Mouse (Mus musculus): ENCODE data around the gene Cstad.

Gene Cstad

DNA sequence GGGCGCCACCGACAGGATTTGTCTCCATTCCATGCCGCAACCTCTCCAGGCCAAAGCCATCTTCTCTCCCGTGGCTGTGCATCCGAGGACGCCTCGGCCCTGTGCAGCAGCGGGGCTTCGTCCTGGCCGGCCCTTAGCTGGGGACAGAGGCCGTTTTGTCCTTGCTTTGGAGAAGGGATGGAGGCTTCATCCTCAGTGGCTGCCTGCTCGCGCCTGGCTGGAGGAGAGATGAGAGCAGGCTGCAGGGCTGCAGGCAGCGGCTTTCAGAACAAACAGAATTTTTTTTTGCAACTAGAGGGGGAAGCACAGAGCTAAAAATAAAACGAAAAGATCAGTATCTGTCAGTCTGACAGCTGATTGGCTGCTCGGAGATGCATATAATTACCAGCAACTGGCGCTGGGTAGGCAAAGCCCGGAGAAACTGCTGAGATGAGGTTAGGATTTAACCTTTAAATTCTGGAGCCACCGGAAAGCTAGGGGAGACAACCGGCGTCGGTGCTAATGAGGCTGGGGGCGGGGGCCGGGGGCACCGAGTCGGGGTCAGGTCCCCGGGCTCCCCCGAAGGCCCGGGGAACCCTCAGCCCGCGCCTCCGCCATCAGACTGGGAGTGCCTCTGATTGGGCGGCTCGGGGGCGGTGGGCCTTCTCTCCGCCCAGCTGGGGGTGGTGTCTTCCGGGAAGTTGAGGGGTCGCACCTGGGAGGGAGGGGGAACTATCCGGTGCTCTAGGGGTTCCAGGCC is at the start of gene Cstad:
TSS of gene Cstad (plus strand) at position 400 of the 739 bp plus-strand sequence.
- peak; percentile 87 to 94 for DNase-seq (ENCODE audit: low spot score in 2 of 2)

DNA sequence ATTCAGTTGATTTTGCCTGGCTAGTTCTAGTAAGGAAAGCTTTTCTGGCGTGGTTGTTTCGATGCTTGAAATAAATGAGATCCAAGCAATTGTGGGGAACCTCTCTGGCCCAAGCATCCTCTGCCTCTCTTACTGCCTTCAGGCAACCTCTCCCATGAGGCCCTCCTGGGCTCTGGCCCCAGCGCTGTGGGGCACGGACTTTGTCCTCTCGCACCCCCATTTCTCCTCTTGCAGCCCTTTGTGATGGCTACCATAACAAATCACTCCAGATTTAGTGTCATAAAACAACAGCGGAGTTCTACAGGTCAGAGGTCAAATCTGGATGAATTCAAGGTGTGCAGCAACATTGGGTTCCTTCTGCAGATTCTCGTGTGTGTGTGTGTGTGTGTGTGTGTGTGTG is 49.1 kb upstream of the Cstad start:
- DNase-seq (ENCODE audit: low spot score in 2 of 2) = no peak

DNA sequence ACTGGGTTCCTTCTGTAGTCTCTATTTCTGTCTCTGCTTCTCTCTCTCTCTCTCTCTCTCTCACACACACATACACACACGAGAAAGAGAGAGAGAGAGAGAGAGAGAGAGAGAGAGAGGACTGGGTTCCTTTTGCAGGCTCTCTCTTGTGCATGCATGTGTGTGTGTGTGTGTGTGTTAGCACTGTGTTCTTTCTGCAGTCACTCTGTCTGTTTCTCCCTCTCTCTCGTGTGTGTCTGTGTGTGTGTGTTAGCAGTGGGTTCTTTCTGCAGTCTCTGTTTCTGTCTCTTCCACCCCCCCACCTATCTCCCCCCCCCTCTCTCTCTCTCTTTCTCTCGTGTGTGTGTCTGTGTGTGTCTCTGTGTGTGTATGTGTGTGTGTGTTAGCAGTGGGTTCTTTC is 48.6 kb upstream of the Cstad start:
- DNase-seq (ENCODE audit: low spot score in 2 of 2) = no peak

DNA sequence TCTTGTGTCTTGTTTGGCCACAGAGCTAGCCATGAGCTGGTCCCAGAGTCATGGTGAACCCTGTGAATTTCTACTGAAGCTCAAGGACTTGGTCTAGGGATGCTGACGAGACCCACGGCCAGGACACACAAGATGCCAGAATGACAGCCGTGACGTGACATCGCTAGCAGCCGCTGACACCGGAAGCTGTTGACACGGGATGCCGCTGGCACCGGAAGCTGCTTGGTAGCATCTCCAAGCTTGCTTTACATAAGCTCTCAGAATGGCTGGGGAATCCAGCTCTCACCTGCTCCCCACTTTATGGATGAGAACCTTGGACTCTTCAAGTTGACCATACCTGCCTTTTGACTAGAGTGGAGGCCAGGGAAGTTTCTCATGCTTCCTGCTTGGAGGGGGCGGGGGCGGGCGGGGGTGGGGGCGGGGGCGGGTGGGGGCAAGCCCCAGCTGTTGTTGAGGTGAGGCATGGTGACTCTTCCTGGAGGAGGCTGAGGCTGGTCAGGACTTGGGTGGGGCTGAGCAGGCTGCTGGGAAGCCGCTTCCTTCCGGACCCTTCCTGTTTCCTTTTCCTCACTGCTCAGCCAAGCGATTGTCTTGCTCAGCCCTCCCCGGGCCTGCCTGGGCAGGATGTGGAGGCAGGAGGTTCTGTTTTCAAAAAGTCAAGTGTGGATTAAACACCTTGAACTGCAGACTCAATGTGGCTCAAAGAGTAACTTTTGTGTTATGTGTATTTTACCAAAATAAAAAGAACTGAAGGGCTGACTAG is 47.2 kb upstream of the Cstad start:
- peak; percentile 77 to 86 for DNase-seq (ENCODE audit: low spot score in 2 of 2)

DNA sequence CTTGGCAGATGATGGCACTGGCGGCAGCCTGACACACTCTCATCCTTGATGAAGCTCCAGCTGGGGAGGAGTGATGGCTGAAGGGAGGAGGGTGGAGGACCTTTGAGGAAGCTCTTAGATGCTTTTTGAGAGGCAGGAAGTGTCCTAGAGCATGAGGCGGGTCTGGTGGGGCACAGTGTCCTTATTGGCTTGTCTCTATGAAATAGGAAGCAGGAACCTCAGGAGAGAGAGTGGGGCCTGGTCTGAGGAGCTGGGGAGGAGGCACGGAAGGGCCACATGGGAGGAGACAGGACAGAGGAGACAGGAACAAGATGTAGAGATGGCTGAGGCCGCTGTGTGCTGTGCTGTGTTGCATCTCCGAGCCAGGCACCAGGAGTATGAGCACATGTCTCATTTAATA is 43.3 kb upstream of the Cstad start:
- no peak for DNase-seq (ENCODE audit: low spot score in 2 of 2)

DNA sequence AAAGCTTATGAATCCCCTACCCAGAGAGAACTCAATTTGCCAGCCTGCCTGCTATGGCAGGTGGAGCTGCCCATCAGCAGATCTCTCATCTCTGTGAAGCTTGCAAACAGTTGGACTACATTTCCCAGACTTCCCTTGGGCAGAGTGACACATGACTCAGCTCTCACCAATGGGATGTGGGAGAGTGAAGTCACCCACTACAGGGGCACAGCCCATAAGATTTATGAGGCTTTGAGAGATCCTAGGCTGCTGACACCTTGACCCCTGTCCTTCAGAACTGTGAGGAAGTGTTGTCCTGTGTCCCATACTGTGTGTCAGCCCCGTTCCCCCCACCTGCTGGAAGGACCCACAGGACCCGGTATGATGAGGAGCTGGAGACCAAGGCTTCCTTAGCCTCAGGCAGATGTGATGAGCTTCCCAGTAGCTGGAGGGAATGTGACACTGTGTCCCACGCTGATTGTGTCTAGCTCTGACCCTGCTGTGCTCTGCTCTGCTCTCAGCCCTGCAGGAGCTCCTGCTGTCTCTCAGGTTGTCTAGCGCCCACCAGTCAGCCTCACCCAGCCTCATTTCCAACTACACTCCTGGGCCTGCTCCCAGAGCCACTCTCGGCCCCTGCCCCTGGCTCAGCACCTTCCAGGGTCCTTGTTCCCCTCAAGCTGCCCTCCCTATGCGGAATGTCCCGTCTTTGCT is 40.8 kb upstream of the Cstad start:
- DNase-seq (ENCODE audit: low spot score in 2 of 2) = peak; percentile 63 to 77

DNA sequence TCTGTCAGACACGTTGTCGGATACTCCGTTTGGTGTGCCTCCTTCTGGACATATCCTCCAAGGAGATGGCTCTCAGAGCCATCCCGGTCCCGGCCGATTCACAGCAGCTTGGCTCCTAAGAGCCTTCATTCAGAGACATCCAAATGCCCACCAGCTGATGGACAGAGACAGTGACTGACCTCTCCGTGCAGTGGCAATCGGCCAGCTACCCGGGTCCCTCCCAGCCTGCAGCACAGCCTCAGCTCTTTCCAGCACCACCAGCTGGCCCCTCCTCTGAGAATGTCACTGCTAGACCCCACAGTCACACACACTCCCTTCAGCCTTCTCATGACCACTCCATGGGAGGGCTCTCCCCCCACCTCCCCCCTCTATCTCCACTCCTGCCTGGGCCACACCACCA is 39.6 kb upstream of the Cstad start:
- DNase-seq (ENCODE audit: low spot score in 2 of 2) = no peak

DNA sequence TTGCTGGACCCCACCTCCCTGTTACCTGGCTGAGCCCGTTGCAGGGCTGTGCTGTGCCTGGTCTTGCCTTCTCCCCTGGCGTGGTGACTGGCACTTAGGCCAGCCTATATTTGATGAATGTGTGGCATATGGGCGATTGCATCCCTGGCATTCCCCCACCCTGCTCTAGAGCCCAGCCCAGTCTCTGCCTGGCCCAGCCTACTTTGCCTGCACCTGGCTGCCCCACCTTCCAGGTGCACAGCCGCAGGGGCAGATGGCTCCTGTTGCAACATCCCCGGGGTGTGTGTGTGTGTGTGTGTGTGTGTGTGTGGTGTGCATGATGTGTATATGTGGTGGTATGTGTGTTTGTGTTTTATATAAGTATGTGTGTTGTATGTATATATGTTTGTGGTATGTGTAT is 38.3 kb upstream of the Cstad start:
- no peak for DNase-seq (ENCODE audit: low spot score in 2 of 2)

DNA sequence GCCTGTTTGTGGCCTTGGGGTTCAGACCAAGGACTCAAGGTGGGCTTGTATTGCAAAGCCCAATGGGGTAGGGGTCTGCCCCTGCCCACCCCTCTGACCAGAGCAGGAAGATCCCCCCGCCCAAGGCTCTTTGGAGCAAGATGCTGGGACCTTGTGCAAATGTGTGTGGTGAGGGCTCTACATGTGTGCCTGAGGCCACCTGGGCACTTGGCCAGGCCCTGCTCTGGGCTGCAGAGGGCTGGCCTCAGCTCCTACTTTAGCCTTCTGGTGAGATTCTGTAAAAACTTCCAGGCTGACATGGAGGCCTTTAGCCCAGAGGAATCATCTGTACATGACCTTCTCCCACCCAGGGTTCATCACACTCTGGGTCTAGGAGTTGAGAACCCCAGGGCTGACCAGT is 35.3 kb upstream of the Cstad start:
- DNase-seq (ENCODE audit: low spot score in 2 of 2) = no peak

DNA sequence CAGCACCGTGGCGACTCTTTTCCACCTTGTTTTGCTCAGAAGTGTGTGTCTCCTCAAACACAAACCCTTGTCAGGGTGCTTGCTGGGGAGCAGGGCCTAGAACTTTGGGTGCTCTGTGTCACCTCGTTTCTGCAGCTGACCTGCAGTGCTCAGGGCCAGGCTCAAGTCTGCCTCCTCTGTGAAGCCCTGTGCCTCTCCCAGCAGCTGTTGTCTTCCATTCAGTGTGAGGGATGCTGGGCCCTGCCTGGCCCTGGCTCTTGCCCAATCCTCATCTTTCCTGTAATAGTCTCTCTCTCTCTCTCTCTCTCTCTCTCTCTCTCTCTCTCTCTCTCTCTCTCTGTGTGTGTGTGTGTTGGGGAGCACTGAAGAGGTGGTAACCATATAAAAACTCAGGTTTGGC is 32.3 kb upstream of the Cstad start:
- DNase-seq (ENCODE audit: low spot score in 2 of 2) = no peak

DNA sequence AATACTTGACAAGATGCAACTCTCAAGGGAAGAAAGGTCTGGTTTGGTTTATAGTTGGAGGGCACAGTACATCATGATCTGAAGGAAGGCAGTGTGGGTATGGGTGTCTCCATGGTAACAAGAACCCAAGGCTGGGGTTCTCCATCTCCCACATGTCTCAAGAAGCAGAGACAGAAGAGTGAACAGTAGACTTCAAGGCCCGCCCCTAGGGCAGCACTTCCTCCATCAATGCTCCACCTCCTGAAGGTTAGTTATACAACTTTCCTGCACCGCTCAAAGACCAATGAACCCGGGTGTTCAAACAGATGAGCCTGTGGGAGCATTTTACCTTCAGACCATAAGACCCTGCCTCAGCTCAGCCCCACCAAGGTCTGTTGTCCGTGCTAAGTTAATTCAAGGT is 23.2 kb upstream of the Cstad start:
- no peak for DNase-seq (ENCODE audit: low spot score in 2 of 2)

DNA sequence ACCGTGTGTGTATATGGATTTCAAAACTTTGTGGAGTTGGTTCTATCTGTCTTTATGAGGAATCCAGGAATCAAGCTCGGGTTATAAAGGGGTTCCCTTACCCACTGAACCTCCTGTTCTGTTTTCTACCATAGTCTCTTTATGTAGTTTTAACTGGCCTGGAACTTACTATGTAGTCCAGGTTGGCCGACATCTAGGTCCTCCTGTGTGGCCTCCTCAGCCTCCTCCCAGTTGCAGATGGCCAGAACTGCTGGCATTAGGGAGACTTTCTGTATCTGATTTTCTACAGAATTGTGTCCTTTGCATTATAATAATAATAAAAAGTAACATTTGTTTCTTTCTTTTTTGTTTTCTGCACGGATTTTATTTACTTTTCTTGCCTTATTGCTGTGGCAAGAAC is 21.3 kb upstream of the Cstad start:
- DNase-seq (ENCODE audit: low spot score in 2 of 2) = no peak

DNA sequence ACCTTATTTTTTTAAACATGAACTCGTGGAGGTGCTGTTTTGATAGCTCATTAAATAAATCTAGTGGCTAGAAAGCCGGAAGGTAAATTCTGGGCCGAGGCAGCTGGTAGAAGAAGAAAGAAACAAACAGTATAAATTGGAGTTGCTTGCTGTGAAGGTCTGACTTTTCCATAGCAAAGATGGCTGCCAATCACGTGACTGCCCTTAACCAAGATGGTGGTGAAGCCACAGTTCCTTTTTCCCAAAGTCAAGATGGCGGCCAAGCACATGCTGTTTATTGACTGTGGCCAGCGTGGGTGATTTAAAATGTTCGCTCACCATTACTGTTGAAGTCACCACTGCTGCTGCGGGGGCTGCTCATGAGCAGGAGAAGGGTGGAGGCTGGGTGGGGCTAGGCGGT is 17.8 kb upstream of the Cstad start:
- no peak for DNase-seq (ENCODE audit: low spot score in 2 of 2)

DNA sequence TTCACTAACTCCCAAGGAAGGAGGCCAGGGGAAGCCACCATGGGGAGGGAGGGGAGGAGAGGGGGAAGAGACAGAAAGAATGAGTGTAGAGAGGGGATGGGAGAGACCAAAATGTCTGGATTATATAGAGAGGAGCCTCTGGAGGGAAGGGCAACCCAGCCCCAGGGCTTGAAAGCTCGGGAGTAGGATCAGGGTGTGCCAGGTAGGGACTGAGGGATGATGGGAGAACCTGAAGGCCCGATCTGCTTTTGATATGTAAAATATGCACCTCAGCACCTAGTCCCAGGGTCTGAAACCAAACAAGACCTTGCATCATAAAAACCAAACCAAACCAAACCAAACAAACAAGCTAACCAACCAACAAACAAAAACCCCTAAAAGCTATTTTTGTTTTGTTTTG is 16.8 kb upstream of the Cstad start:
- DNase-seq (ENCODE audit: low spot score in 2 of 2) = no peak

DNA sequence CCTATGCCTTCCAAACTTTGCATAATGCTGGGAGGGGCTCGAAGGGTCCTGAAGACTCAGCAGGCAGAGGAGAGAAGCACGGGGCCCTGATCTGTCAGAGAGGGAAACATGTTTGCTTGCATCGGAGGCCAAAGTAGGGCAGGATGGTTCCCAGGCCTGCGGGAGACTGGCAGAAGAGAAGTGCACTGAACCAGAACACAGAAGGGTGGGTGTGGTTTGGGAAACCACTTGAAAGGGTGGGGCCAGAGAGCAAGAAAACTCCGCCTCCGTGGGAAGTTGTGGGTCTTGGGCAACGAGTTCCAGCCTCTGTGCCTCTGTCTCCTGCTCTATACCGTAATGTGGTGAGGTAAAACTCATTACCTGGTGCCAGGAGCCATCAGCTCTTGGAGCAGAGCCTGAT is 7.7 kb upstream of the Cstad start:
- DNase-seq (ENCODE audit: low spot score in 2 of 2) = peak in 1 of 2 experiments; percentile 70

DNA sequence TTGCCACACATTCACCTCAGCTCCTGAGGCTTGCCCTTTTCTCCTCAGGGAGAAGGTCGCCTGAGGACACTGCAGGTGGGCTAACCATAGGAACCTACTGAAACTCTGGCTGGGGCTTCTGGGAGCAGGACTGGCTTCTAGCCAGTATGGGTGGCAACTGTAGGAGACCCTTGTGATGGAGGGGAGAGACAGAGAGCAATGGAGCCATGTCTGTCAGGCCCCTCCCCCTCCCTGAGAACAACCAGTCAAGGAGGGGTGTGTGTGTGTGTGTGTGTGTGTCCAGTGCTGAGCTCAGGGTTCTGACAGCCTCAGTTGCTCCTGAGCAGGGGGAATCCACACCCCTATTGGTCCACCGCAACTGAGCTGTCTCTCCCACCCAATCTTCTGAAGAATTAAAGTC is 7.2 kb upstream of the Cstad start:
- no peak for DNase-seq (ENCODE audit: low spot score in 2 of 2)

DNA sequence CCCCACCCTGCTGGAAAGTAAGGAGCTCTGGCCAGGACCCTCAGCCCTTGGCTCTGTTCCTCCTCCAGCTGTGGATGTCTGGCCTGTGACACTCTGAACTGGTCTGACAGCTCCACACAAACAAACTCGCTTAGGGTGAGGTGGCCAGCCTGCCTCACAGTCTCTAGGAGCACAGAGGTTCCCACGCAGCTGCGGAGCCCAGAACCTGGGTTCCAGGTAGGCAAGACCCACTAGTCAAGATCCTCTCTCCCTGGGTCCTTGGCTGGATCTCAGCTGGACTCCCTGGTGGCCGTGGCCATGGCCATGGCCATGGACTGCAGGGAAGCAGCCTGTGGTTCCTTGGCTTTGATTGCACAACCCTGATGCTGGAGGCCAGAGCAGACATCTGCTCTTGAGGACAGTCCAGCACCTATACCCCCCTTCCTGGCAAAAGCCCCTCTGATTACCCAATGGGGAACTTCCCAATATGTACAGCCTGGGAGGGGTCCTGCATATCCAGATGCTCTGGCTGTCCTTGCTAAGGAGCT is 5.8 kb upstream of the Cstad start:
- DNase-seq (ENCODE audit: low spot score in 2 of 2) = peak; percentile 81 to 83

DNA sequence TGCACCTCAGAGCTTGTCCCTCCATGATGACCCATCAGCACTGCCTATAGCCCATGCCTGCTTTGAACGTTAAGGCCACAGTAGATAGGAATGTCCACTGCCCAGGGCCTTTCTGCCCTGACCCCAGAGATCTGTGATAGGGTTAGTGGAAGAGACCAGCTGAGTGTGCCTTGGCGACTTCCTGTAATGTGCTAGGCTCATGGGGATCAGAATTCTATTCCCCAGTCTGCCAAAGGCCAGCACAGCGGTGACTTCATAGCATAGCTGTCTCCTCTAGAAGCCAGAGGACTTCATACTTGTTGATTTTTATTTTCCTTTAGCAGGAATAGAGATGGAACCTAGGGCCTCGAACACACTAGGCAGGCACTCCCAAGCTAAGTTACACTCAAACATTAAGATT is 5.1 kb upstream of the Cstad start:
- DNase-seq (ENCODE audit: low spot score in 2 of 2) = peak; percentile 51 to 59

DNA sequence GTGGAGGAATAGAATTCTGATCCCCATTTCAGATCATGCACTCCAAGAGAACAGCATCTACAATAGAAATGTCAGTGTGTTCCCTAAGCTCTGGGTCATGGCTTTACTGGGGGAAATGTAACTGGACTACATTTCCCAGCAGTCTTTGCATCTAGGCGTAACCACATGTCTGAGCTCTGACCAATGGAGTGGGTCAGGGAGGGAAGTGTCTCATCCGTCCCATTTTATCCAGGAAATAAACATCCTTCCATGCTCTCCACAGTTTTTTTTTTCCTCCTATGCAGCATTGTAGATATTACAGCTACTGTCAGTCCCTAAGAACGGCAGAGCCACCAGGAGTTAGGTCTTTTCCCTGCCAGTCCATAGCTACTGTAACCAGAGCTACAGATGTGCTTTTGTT is 3.9 kb upstream of the Cstad start:
- peak; percentile 79 to 88 for DNase-seq (ENCODE audit: low spot score in 2 of 2)

DNA sequence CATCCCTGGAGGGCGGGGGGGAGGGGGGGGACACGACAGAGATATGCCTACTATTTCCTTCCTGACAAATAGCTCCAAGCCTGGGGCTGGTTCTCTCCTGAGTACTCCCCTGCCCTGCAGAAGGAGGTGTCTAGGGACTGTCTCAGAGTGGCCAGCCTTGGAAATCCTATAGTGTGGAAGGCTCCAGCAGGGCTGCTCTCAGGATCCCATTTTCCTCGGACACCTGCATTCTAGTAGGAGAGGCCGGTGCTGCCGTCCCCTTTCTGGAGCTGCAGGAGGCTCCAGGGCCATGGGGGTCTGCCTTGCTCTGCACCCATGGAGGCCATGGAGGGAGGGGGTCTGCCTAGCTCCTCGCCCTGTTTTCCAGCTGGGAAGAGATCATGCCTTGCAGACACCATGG is 2.4 kb upstream of the Cstad start:
- DNase-seq (ENCODE audit: low spot score in 2 of 2) = no peak

DNA sequence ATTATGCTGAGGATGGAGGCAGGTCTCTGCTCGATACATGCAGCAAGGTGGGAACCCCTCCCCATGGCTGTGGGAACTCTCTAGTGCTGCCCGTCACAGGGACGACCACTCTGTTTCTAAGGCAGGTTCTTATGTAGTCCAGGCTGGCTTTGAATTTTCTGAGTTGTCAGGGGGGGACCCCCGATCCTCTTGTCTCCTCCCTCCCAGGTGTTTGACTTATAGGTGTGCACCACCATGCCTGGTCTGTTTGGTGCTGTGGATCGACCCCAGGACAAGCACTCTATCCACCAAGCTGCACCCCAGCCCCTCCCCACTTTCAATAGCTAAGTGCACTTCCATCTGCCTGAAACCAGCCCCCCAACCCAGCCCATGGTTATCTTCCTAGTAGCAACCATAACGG is 1.9 kb upstream of the Cstad start:
- DNase-seq (ENCODE audit: low spot score in 2 of 2) = no peak

DNA sequence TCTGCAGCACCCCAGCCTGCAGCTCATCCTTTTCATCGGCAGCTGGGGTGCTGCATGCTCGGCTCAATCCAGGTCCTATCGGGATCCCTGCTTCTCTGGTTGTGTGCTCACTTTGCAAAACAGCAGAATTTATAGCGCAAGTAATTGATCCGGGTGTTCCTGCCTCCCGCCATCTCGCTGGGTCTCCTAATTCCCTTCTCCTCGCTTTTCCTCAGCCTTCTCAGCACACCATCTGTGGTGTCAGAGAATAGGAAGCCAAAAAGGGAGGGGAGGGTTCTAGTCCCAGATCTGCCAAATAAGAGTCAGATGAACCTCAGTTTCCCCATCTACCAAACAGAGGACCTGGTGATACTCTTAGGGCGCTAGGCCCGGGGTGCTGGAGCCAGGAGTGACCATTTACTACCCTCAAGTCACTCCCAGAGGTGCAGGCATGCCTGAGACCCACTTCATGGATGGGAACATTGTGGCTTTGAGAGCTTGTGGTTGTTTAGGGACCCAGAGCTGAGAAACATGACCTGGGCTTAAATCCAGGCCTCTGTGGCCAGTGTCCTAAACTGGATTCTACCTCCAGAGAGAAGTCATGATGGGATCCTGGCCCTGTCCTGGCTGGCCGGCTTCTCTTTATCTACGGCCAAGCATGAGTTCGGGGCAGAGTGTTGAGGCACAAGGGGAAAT is 1.1 kb upstream of the Cstad start:
- no peak for DNase-seq (ENCODE audit: low spot score in 2 of 2)

All from heart, adult 9 months (tissue).